Mouse (Mus musculus) lung, embryonic 15.5 days (tissue): ENCODE measurements around the gene Slc38a3. TPM values are rescaled to one million over a fixed set of nuclear protein-coding genes. Genes with fewer than 3 reads are reported as not detected.
A peak's percentile ranks its signal among the peaks of the same experiment; 100 is the strongest.

ENCODE experiments used
- ATAC-seq: fragments of 200-750 bp; cut with Nextera tagmentation; 2 replicates; pipeline ENCODE4 v1.8.0; 2017; ENCODE audit warnings: moderate number of reproducible peaks, borderline replicate concordance; ENCODE audit not compliant: low FRiP score, low TSS enrichment; ENCODE audit errors: extremely low read depth
- H3K27ac ChIP-seq: fragments of 300-500 bp; sonication (generic); 2 replicates; pipeline ENCODE4 v1.5.1; 2015; ENCODE audit warnings: moderate library complexity, mild to moderate bottlenecking, inconsistent platforms
- H3K27me3 ChIP-seq: fragments of 300-500 bp; sonication (generic); 2 replicates; pipeline ENCODE4 v1.6.1; 2015; ENCODE audit warnings: inconsistent platforms
- H3K36me3 ChIP-seq: fragments of 300-500 bp; sonication (generic); 2 replicates; pipeline ENCODE4 v1.6.1; 2015; ENCODE audit warnings: inconsistent platforms
- H3K4me1 ChIP-seq: fragments of 300-500 bp; sonication (generic); 2 replicates; pipeline ENCODE4 v1.6.1; 2015; ENCODE audit warnings: inconsistent platforms
- H3K4me2 ChIP-seq: fragments of 300-500 bp; sonication (generic); 2 replicates; pipeline ENCODE4 v1.6.1; 2015; ENCODE audit warnings: inconsistent platforms, mild to moderate bottlenecking, moderate library complexity
- H3K4me3 ChIP-seq: fragments of 300-500 bp; sonication (generic); 2 replicates; pipeline ENCODE4 v1.5.1; 2015; ENCODE audit warnings: mild to moderate bottlenecking, inconsistent platforms
- H3K9ac ChIP-seq: fragments of 300-500 bp; sonication (generic); 2 replicates; pipeline ENCODE4 v1.6.1; 2015; ENCODE audit warnings: inconsistent platforms
- H3K9me3 ChIP-seq: fragments of 300-500 bp; sonication (generic); 2 replicates; pipeline ENCODE4 v1.6.1; 2016; ENCODE audit warnings: inconsistent platforms
- WGBS: fragments of 180-500 bp; shearing (Covaris S2); methylation state at CpG from one replicate; pipeline ENCODE4 v1.1.7; 2015; 5-methylcytosine and 5-hydroxymethylcytosine counted together
- polyA plus RNA-seq: library from polyadenylated mRNA; unstranded; fragments of >200 nt; fragmentation: Nextera tagmentation; extraction: Ambion mirVana; gene quantifications from 2 replicates; pipeline ENCODE4 v1.2.1, GENCODE M21; 2015

The Slc38a3 gene
- polyA plus RNA-seq, 1 experiment from 2014 or later, result 3.9 TPM

GRCm38 (mm10) chr9:107609433-107609830, 59.9 kb downstream of the Slc38a3 start:
- ATAC-seq, result no peak
- 65% methylated on average over 4 of the region's 4 CpGs for WGBS
- no peak overlapping the region for H3K4me3 ChIP-seq
- H3K36me3 ChIP-seq, result peaks cover 8% of the 10 kb centered on the region
- no peak overlapping the region for H3K27ac ChIP-seq
- H3K4me2 ChIP-seq, result no peak overlapping the region
- no peaks in the 10 kb centered on the region for H3K27me3 ChIP-seq
- no peak overlapping the region for H3K9ac ChIP-seq
- H3K4me1 ChIP-seq, result peaks cover 65% of the 10 kb centered on the region
- H3K9me3 ChIP-seq, result no peaks in the 10 kb centered on the region

GRCm38 (mm10) chr9:107608741-107609432, 60.4 kb downstream of the Slc38a3 start, which contains the start of gene Sema3b:
Sema3b (minus strand) TSS chr9:107609229.
- H3K9me3 ChIP-seq, result no peaks in the 10 kb centered on the region
- no peak within 1 kb of the TSS for H3K4me3 ChIP-seq
- peaks cover 2% of the 10 kb centered on the region for H3K36me3 ChIP-seq
- no peak for ATAC-seq
- peaks cover 69% of the 10 kb centered on the region for H3K4me1 ChIP-seq
- H3K9ac ChIP-seq, result no peak within 1 kb of the TSS
- H3K27me3 ChIP-seq, result no peaks in the 10 kb centered on the region
- peak within 1 kb of the TSS; percentile 72 for H3K27ac ChIP-seq
- 42% methylated on average over 11 of the region's 12 CpGs for WGBS
- H3K4me2 ChIP-seq, result peak within 1 kb of the TSS; percentile 12

- ATAC-seq, result no peak
- no peaks in the 10 kb centered on the region for H3K9me3 ChIP-seq
- 25% methylated on average over 9 of the region's 9 CpGs for WGBS
- H3K9ac ChIP-seq, result no peak overlapping the region
- no peaks in the 10 kb centered on the region for H3K27me3 ChIP-seq
- H3K36me3 ChIP-seq, result no peaks in the 10 kb centered on the region
- H3K4me2 ChIP-seq, result peak overlapping the region; percentile 29
- peaks cover 57% of the 10 kb centered on the region for H3K4me1 ChIP-seq
- H3K4me3 ChIP-seq, result no peak overlapping the region
- peak overlapping the region; percentile 72 for H3K27ac ChIP-seq
Observed at GRCm38 (mm10) chr9:107607653-107608245, 61.6 kb downstream of the Slc38a3 start.

- no peaks in the 10 kb centered on the region for H3K36me3 ChIP-seq
- no peaks in the 10 kb centered on the region for H3K9me3 ChIP-seq
- no peaks in the 10 kb centered on the region for H3K27me3 ChIP-seq
- peak overlapping the region; percentile 11 for H3K4me3 ChIP-seq
- peak overlapping the region; percentile 72; the same call in 1 of the 2 replicates for H3K27ac ChIP-seq
- H3K4me2 ChIP-seq, result peak overlapping the region; percentile 29
- H3K9ac ChIP-seq, result no peak overlapping the region
- ATAC-seq, result no peak
- peaks cover 58% of the 10 kb centered on the region for H3K4me1 ChIP-seq
- 60% methylated on average over 2 of the region's 2 CpGs for WGBS
Observed at GRCm38 (mm10) chr9:107607036-107607435, 62.3 kb downstream of the Slc38a3 start.

- ATAC-seq, result no peak
- WGBS, result 17% methylated on average over 9 of the region's 9 CpGs
Observed at GRCm38 (mm10) chr9:107606591-107606990, 62.7 kb downstream of the Slc38a3 start.

GRCm38 (mm10) chr9:107605041-107605661, 64.2 kb downstream of the Slc38a3 start:
- Histone ChIP-seq H3K27ac (peak overlapping the region; percentile 75), H3K9me3 (no peaks in the 10 kb centered on the region), H3K4me1 (peaks cover 48% of the 10 kb centered on the region), H3K4me3 (peak overlapping the region; percentile 22), H3K27me3 (0 out of 2 replicates have a peak, but pooled peaks cover 4% of the 10 kb centered on the region), H3K9ac (peak overlapping the region; percentile 29; the same call in 1 of the 2 replicates), H3K36me3 (no peaks in the 10 kb centered on the region), H3K4me2 (peak overlapping the region; percentile 46)
- 30% methylated on average over 23 of the region's 23 CpGs for WGBS
- peak; percentile 40 for ATAC-seq

More at GRCm38 (mm10) chr9:107606591-107606990, 62.7 kb downstream of the Slc38a3 start:
- Histone ChIP-seq H3K4me2 (peak overlapping the region; percentile 29), H3K4me1 (peaks cover 54% of the 10 kb centered on the region), H3K36me3 (no peaks in the 10 kb centered on the region), H3K9me3 (no peaks in the 10 kb centered on the region), H3K9ac (no peak overlapping the region), H3K27me3 (no peaks in the 10 kb centered on the region), H3K4me3 (peak overlapping the region; percentile 11), H3K27ac (peak overlapping the region; percentile 62)

GRCm38 (mm10) chr9:107603251-107603650, 66.1 kb downstream of the Slc38a3 start:
- H3K36me3 ChIP-seq, result no peaks in the 10 kb centered on the region
- no peak overlapping the region for H3K9ac ChIP-seq
- H3K4me2 ChIP-seq, result no peak overlapping the region
- 74% methylated on average over 6 of the region's 6 CpGs for WGBS
- H3K4me1 ChIP-seq, result peaks cover 34% of the 10 kb centered on the region
- H3K27ac ChIP-seq, result no peak overlapping the region
- 0 out of 2 replicates have a peak, but pooled peaks cover 10% of the 10 kb centered on the region for H3K27me3 ChIP-seq
- no peak for ATAC-seq
- no peaks in the 10 kb centered on the region for H3K9me3 ChIP-seq
- H3K4me3 ChIP-seq, result no peak overlapping the region

- Histone ChIP-seq H3K4me3 (no peak overlapping the region), H3K27ac (no peak overlapping the region), H3K9me3 (no peaks in the 10 kb centered on the region), H3K9ac (no peak overlapping the region), H3K4me1 (peaks cover 24% of the 10 kb centered on the region), H3K4me2 (no peak overlapping the region), H3K36me3 (no peaks in the 10 kb centered on the region), H3K27me3 (0 out of 2 replicates have a peak, but pooled peaks cover 10% of the 10 kb centered on the region)
- no peak for ATAC-seq
- 8% methylated on average over 10 of the region's 10 CpGs for WGBS
Observed at GRCm38 (mm10) chr9:107602068-107602648, 67.2 kb downstream of the Slc38a3 start.

GRCm38 (mm10) chr9:107601275-107601674, 68.1 kb downstream of the Slc38a3 start:
- WGBS, result 77% methylated on average over 11 of the region's 11 CpGs
- peaks cover 19% of the 10 kb centered on the region for H3K4me1 ChIP-seq

GRCm38 (mm10) chr9:107600745-107601144, 68.6 kb downstream of the Slc38a3 start:
- Histone ChIP-seq H3K4me1 (peaks cover 19% of the 10 kb centered on the region), H3K27ac (no peak overlapping the region), H3K4me2 (no peak overlapping the region), H3K9ac (no peak overlapping the region), H3K4me3 (no peak overlapping the region), H3K27me3 (0 out of 2 replicates have a peak, but pooled peaks cover 10% of the 10 kb centered on the region), H3K36me3 (no peaks in the 10 kb centered on the region), H3K9me3 (no peaks in the 10 kb centered on the region)
- ATAC-seq, result no peak
- 75% methylated on average over 12 of the region's 12 CpGs for WGBS

More at GRCm38 (mm10) chr9:107601275-107601674, 68.1 kb downstream of the Slc38a3 start:
- Histone ChIP-seq H3K9ac (no peak overlapping the region), H3K27ac (no peak overlapping the region), H3K27me3 (0 out of 2 replicates have a peak, but pooled peaks cover 10% of the 10 kb centered on the region), H3K9me3 (no peaks in the 10 kb centered on the region), H3K4me3 (no peak overlapping the region), H3K36me3 (no peaks in the 10 kb centered on the region), H3K4me2 (no peak overlapping the region)
- ATAC-seq, result no peak
